In genomic region chr11:85989536-85989935, GRCm38 (mm10) we compare ENCODE assay signal across 8 mouse cellular contexts.
DNase-seq lines count a peak whose midpoint lies in the region; ATAC-seq and TF ChIP-seq lines count a peak whose summit lies in the region.

No protein-coding gene starts in this region.

- ATAC-seq in megakaryocyte, adult 5-6 weeks (ENCODE audit: poor library complexity, severe bottlenecking): no peak
- no peak for ATAC-seq in liver, embryonic 14.5 days (ENCODE audit: insufficient read depth)
- no peak for ATAC-seq in stomach, embryonic 16.5 days (ENCODE audit: insufficient read depth, low FRiP score)

- peaks cover 9% of the 10 kb centered on the region for H3K4me1 ChIP-seq in megakaryocyte, embryonic 14.5 days
- no peaks in the 10 kb centered on the region for H3K4me1 ChIP-seq in liver, embryonic 14.5 days (replicated peaks; ENCODE audit: control insufficient read depth in 2 of 2, insufficient read depth in 2 of 2, low read length in 1 of 2)
- H3K4me1 ChIP-seq in stomach, embryonic 16.5 days (ENCODE audit: control insufficient read depth, insufficient read depth, low read length): peaks cover 8% of the 10 kb centered on the region

- peaks cover 52% of the 10 kb centered on the region for H3K27me3 ChIP-seq in megakaryocyte, embryonic 14.5 days (replicated peaks)
- peaks cover 16% of the 10 kb centered on the region for H3K27me3 ChIP-seq in liver, embryonic 14.5 days (ENCODE audit: control insufficient read depth, insufficient read depth, low read length)
- H3K27me3 ChIP-seq in stomach, embryonic 16.5 days (ENCODE audit: control insufficient read depth, insufficient read depth, low read length): no peaks in the 10 kb centered on the region

- H3K27ac ChIP-seq in liver, embryonic 14.5 days: no peak overlapping the region
- no peak overlapping the region for H3K27ac ChIP-seq in stomach, embryonic 16.5 days (ENCODE audit: low read length)

- no peaks in the 10 kb centered on the region for H3K36me3 ChIP-seq in megakaryocyte, embryonic 14.5 days (replicated peaks; ENCODE audit: low read length)
- no peaks in the 10 kb centered on the region for H3K36me3 ChIP-seq in liver, embryonic 14.5 days (replicated peaks; ENCODE audit: control insufficient read depth, insufficient read depth, low read depth)
- no peaks in the 10 kb centered on the region for H3K36me3 ChIP-seq in stomach, embryonic 16.5 days (ENCODE audit: control insufficient read depth, insufficient read depth, low read length)

- no peak for TF ChIP-seq EP300 in liver, embryonic 14.5 days (IDR thresholded peaks at IDR 0.05; ENCODE audit: low read depth)

- DNase-seq in embryo, embryonic 10.5 days (ENCODE audit: low spot score): peak; percentile 44
- DNase-seq in embryo, embryonic 10 days (ENCODE audit: low spot score): no peak
- DNase-seq in liver, embryonic 14.5 days (ENCODE audit: low read depth in 3 of 3, low spot score in 3 of 3): no peak
- no peak for DNase-seq in adrenal gland, postnatal 14 days
- DNase-seq in cerebellum, adult 11 months: no peak

- H3K9me3 ChIP-seq in megakaryocyte, embryonic 14.5 days: no peaks in the 10 kb centered on the region
- H3K9me3 ChIP-seq in liver, embryonic 14.5 days (ENCODE audit: control insufficient read depth, low read length): no peaks in the 10 kb centered on the region
- no peaks in the 10 kb centered on the region for H3K9me3 ChIP-seq in stomach, embryonic 16.5 days (replicated peaks; ENCODE audit: control insufficient read depth, low read length)

- no peak overlapping the region for H3K9ac ChIP-seq in liver, embryonic 14.5 days (replicated peaks)
- H3K9ac ChIP-seq in stomach, embryonic 16.5 days (ENCODE audit: low read length): peak overlapping the region; percentile 26; the same call in 1 of the 2 replicates

- TF ChIP-seq CTCF in liver, embryonic 14.5 days (IDR thresholded peaks at IDR 0.05; ENCODE audit: low read depth): no peak

- H3K4me2 ChIP-seq in liver, embryonic 14.5 days (ENCODE audit: low read depth): peak overlapping the region; percentile 38
- H3K4me2 ChIP-seq in stomach, embryonic 16.5 days (ENCODE audit: low read depth, low read length): peak overlapping the region; percentile 57

- peak overlapping the region; percentile 83 for H3K4me3 ChIP-seq in megakaryocyte, embryonic 14.5 days (replicated peaks)
- no peak overlapping the region for H3K4me3 ChIP-seq in liver, embryonic 14.5 days (ENCODE audit: insufficient read depth in 1 of 2, low read depth in 2 of 2, low read length in 2 of 2)
- peak overlapping the region; percentile 36 for H3K4me3 ChIP-seq in stomach, embryonic 16.5 days (replicated peaks; ENCODE audit: low read length)

- WGBS in liver, embryonic 14.5 days (ENCODE audit: insufficient replicate concordance): 11% methylated on average over 10 of the region's 10 CpGs
- WGBS in stomach, embryonic 16.5 days: 6% methylated on average over 10 of the region's 10 CpGs

Comparison
In these comparisons a context has a peak if more than half of its experiments do, and no peak if none do; other contexts are left out.
1. H3K4me3 ChIP-seq: peak in megakaryocyte, embryonic 14.5 days (single experiment) and stomach, embryonic 16.5 days (single experiment); none in liver, embryonic 14.5 days (0 of 2).